Mouse (Mus musculus) frontal cortex, postnatal 10 days (tissue): ENCODE data around the gene Bcar1.

Source experiments
- DNase-seq, 2 experiments: peaks; one replicate each; pipeline ENCODE4 v3.0.0; 2022; ENCODE audit warnings: low spot score in 2 of 2, mixed read lengths in 1 of 2

Bcar1 gene

DNA sequence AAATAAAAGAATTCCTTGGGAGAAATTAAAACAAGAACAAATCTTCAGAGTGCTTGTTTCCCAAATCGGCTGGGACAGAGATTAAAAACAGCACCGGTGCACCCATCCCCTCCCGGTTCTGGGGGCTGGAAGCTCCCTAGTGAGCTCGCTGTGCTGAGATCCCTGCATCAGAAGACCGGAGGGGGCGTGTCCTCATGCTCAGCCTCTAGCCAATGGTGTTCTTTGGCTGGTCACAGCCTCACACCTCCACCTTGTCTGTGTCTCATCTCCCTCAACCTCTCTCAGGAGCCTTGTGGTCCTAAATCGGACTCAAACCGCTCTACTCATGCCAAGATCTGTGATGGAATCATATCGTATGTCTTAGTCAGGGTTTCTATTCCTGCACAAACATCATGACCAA is 61.1 kb downstream of the Bcar1 start:
- DNase-seq = no peak

DNA sequence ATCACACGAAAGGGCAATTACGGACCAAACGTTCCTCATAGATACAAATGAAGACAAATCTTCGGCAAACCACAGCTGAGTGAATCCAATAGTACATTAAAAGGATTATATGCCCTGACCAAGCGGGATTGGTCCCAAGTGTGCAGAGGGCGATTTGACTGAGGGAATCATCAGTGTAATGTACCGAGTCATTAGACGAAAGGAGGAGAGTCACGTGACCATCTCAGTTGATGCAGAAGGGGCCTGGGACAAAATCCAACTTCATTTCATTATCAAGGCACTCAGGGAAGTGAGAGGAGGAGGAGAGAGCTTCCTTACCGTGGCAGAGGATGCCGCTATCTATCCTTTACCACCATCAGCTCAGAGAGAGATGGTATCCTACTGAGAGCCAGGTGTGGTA is 62.5 kb downstream of the Bcar1 start:
- no peak for DNase-seq

DNA sequence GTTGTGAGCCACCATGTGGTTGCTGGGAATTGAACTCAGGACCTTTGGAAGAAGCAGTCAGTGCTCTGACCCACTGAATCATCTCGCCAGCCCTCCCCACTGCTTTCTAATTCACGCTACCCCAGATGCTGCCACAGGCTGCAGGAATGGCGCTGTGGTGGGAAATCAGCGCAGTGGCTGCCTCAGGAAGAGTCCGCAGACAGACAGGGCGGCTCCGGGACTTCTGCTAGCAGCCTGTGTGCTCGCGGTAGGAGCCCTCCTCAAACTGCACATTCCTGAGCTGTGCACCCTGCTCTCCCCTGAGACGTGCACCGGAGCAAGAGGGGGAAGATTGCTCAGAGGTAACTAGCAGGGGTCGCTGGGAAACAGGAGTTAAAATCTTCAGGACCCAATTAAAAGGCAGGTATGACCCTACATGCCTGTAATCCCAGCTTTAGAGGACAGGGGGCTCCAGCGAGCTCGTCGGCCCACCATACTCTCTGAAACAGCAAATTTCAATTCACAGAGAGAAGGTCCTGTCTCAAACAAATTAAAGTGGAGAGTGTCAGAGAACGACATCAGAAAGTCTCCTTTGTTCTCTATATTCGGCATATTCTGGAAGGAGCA is 63.1 kb downstream of the Bcar1 start:
- no peak for DNase-seq

DNA sequence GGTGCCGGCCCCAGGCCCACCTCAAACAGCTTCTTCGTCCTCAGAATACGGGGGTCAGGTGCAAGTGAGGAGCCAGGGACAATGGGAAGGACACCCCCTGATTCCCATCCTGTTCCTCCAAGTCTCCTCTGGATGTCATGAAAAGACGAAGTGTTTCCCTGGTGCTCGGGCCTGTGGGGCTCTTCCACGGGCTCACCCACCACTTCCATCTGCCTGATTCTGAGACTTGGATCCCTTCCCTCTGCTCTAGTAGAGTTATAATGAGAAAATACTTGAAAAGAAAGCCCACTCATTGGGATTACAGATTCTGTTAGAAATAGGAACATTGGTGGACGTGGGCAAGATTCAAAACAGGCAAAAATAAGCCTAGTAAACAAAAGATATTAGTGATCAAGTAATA is 64.8 kb downstream of the Bcar1 start:
- DNase-seq = no peak

DNA sequence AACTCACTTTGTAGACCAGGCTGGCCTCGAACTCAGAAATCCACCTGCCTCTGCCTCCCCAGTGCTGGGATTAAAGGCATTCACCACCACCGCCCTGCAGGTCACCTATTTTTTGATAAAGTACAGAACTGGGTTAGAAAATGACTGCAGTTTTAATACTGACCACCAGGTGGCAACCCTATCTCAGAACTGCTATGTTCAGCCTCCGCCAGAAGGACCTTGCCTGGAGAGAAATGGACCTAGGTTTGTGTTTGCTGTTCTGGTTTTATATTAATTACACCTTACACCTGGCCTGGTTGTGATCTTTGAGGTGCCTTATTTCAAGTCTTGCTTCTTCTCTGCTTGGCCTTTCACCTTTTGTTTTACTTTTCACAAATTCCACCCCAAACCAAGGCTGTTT is 65.5 kb downstream of the Bcar1 start:
- DNase-seq = peak in 1 of 2 experiments; percentile 40

DNA sequence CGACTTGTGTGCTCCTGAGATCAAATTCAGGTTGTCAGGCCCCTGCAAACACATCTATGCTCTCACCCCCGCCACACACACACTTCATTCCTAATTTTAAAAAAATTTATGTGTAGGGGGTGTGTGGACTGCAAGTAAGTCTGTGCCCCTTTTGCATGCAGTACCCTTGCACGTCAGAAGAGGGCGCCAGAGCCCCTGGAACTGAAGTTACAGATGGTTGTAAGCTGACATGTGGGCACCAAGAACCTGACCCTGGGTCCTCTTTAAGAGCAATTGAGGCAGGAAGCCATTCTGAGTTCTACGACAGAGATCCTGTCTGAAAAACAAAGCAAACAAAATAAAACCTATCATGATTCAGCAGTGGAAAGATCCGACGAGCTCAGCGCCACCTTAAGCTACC is 67.4 kb downstream of the Bcar1 start:
- no peak for DNase-seq

DNA sequence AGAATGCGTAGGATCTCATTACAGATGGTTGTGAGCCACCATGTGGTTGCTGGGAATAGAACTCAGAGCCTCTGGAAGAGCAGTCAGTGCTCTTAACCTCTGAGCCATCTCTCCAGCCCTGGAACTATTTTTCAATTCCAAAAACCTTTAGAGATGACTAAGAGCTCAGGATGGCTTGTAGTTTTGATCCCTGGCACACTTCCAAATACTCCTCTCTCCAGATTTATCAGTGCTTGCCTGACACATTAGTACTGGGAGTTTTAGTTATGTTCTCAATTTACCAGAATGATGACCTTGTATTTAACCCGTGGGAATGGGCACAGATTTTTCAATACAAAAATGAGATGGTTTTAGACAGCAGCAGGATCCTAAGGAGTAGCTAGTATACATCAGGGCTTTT is 76.9 kb downstream of the Bcar1 start:
- no peak for DNase-seq

DNA sequence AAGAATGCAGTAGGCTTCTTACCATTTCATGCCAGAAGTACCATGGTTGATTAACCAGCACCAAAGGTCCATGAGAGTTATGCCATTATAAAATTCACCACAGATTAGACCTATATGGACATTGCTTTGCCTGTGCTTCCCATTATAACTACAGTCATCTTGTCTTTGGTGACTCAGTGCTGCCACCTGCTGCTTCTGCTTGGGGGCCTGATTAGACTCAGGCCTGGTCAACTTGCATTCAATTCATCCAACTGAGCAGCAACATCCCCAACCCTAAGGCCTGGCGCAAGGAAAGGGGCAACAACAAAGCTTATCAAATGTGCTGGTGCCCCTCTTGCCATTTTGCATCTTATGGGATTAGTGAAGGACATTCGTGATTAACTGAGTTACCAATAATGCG is 81.1 kb downstream of the Bcar1 start:
- DNase-seq = peak; percentile 36 to 57
